In the genomic region with DNA sequence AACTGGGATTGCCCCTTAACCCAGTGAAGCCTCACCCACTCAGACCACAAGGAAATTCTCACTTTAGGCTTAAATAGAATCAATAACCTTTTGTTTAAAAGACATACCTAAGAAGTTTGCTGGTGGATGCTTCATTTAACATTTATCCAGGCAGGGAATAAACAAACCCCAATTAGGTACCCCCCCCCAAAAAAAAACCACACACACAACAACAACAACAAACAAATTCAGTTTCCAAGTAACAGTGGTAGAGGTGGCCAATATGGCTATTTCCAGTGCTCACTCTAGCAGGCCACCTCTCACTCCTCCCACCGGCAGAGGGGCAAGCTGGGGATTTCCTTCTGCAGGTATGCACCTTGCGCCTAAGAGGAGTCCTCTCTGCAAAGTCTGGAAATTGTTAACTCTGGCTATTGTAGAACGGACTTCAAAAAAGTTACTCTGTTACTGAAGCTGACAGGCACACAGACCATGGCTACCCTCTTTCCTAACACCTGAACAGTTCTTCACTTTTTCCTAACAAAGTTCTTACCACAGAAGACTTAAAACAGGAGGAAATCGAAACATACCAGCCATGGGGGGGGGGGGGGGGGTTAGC, we compare ENCODE assay signal across 10 mouse cellular contexts. TPM values are rescaled to one million over a fixed set of nuclear protein-coding genes. Genes with fewer than 3 reads are reported as not detected.
DNase-seq lines count a peak whose midpoint lies in the region; ATAC-seq and TF ChIP-seq lines count a peak whose summit lies in the region.
"Had no signal": no experiment of that assay in that cellular context is flagged by ENCODE, and none has a peak within 500 bp of the region (broad histone marks: within the 10 kb centered on the region; RNA-seq: fewer than 3 reads in every experiment).

No protein-coding gene starts in this region.

- peak; percentile 64 for DNase-seq in kidney, adult 9 months
- no peak for DNase-seq in kidney, adult 18-20 months
- DNase-seq in ES-E14 (ENCODE audit: low read depth, low spot score): no peak
- DNase-seq in left cerebral cortex, postnatal 10 days (ENCODE audit: extremely low spot score in 1 of 2, low spot score in 2 of 2): no peak
- DNase-seq in cerebellum, postnatal 10 days: no peak
- DNase-seq in frontal cortex, postnatal 10 days (ENCODE audit: low spot score in 2 of 2): no peak
- DNase-seq: thymus, adult 18-20 months had no signal

- peaks cover 16% of the 10 kb centered on the region for H3K27me3 ChIP-seq in hindbrain, embryonic 15.5 days
- H3K27me3 ChIP-seq in midbrain, embryonic 16.5 days (ENCODE audit: control insufficient read depth, insufficient read depth, low read depth, low read length): peaks cover 35% of the 10 kb centered on the region

- H3K4me1 ChIP-seq in ES-E14 (ENCODE audit: control insufficient read depth in 2 of 2, insufficient read depth in 2 of 2, low read length in 2 of 2, poor library complexity in 1 of 2): peaks cover 7 to 8% of the 10 kb centered on the region in 2 experiments
- peaks cover 34% of the 10 kb centered on the region for H3K4me1 ChIP-seq in hindbrain, embryonic 15.5 days (replicated peaks)
- H3K4me1 ChIP-seq in midbrain, embryonic 16.5 days (ENCODE audit: control insufficient read depth, insufficient read depth, low read length): peaks cover 16% of the 10 kb centered on the region

- H3K4me2 ChIP-seq in hindbrain, embryonic 15.5 days: peak overlapping the region; percentile 98
- peak overlapping the region; percentile 28 for H3K4me2 ChIP-seq in midbrain, embryonic 16.5 days (ENCODE audit: low read length)

- intact Hi-C loops in left cerebral cortex, postnatal 10 days (cut with DNase I): no loop called here

- no peak overlapping the region for H3K27ac ChIP-seq in ES-E14 (ENCODE audit: insufficient read depth, low read depth, low read length, poor library complexity, severe bottlenecking)
- H3K27ac ChIP-seq in hindbrain, embryonic 15.5 days (replicated peaks): no peak overlapping the region
- no peak overlapping the region for H3K27ac ChIP-seq in midbrain, embryonic 16.5 days (ENCODE audit: low read length)
- H3K27ac ChIP-seq: macrophage had no signal

- no peaks in the 10 kb centered on the region for H3K9me3 ChIP-seq in ES-E14 (ENCODE audit: control insufficient read depth, insufficient read depth, low read depth, low read length)
- no peaks in the 10 kb centered on the region for H3K9me3 ChIP-seq in hindbrain, embryonic 15.5 days
- H3K9me3 ChIP-seq in midbrain, embryonic 16.5 days (replicated peaks; ENCODE audit: control insufficient read depth, low read length, poor library complexity, severe bottlenecking): no peaks in the 10 kb centered on the region

- peak overlapping the region; percentile 63 to 77; a peak in 2 of 4 replicates for H3K4me3 ChIP-seq in ES-E14 (ENCODE audit: insufficient read depth in 1 of 2, low read depth in 1 of 2, low read length in 2 of 2, poor library complexity in 1 of 2, severe bottlenecking in 1 of 2)
- H3K4me3 ChIP-seq in hindbrain, embryonic 15.5 days: peak overlapping the region; percentile 64; the same call in 1 of the 2 replicates
- 0 out of 2 replicates have a peak overlapping the region, but pooled peaks have one; percentile 6 for H3K4me3 ChIP-seq in midbrain, embryonic 16.5 days (ENCODE audit: low read depth, low read length)

- no peak for ATAC-seq in hindbrain, embryonic 15.5 days (ENCODE audit: low FRiP score, low read depth)
- ATAC-seq in midbrain, embryonic 16.5 days: no peak

- WGBS in hindbrain, embryonic 15.5 days: 64% methylated on average over 4 of the region's 4 CpGs
- 65% methylated on average over 4 of the region's 4 CpGs for WGBS in midbrain, embryonic 16.5 days

- no peaks in the 10 kb centered on the region for H3K36me3 ChIP-seq in ES-E14 (ENCODE audit: control insufficient read depth, insufficient read depth, low read length, poor library complexity, severe bottlenecking)
- H3K36me3 ChIP-seq in hindbrain, embryonic 15.5 days: no peaks in the 10 kb centered on the region
- H3K36me3 ChIP-seq in midbrain, embryonic 16.5 days (ENCODE audit: control insufficient read depth, insufficient read depth, low read length): no peaks in the 10 kb centered on the region

- H3K9ac ChIP-seq in ES-E14 (ENCODE audit: insufficient read depth, low read depth, low read length, poor library complexity, severe bottlenecking): no peak overlapping the region; the same call in 1 of the 2 replicates
- H3K9ac ChIP-seq in hindbrain, embryonic 15.5 days: no peak overlapping the region
- H3K9ac ChIP-seq in midbrain, embryonic 16.5 days (ENCODE audit: low read depth, low read length): no peak overlapping the region

- in situ Hi-C loops in ES-E14 (cut with MboI; ENCODE audit: low sequenced_read_pairs in 2 of 2, unreplicated experiment in 2 of 2): no loop called here

TF ChIP-seq in ES-E14, 5 proteins besides CTCF, POLR2A, EP300 and RAD21:
- TF ChIP-seq CHD2 (IDR thresholded peaks at IDR 0.05; ENCODE audit: low read depth, low read length): no peak

RNA-seq across cellular contexts. Expression of a gene that starts 2.0 kb away (rescaled TPM):
- total RNA-seq in ES-E14 (2012; rRNA removed): 131 and 180 TPM in 2 replicates
- polyA plus RNA-seq in hindbrain, embryonic 15.5 days (2015; fragmentation: Nextera tagmentation; extraction: Ambion mirVana): 55.2 and 65.7 TPM in 2 replicates
- 31.9 and 36.8 TPM in 2 replicates for polyA plus RNA-seq in midbrain, embryonic 16.5 days (2015; fragmentation: Nextera tagmentation; extraction: Ambion mirVana)
- total RNA-seq in left cerebral cortex, postnatal 10 days (2021): 10 to 100 TPM; 23.8 to 39.2 TPM

Comparison
In these comparisons a context has a peak if more than half of its experiments do, and no peak if none do; other contexts are left out.
1. H3K4me3 ChIP-seq: peak in every context shown above with its lines; median percentile 70 in ES-E14; 64 in hindbrain, embryonic 15.5 days; 6 in midbrain, embryonic 16.5 days.